Mouse (Mus musculus) splenic B cell, adult 2 months (primary cell): ENCODE measurements around the gene Gm10160.
"Not testable (repeated sequence)": the region's sequence is repeated elsewhere in the genome, so short reads cannot be mapped to it uniquely, and the experiment has no call there.

Experiments
- DNase-seq: peaks from one replicate; pipeline ENCODE4 v3.0.0-alpha.2; 2011; ENCODE audit warnings: low read depth, low spot score
- H3K27me3 ChIP-seq: 2 replicates; pipeline ENCODE4 v1.6.1; 2012; ENCODE audit warnings: mild to moderate bottlenecking, low read length, moderate library complexity, mixed read lengths; ENCODE audit not compliant: control insufficient read depth, poor library complexity, insufficient read depth, severe bottlenecking
- H3K36me3 ChIP-seq: 2 replicates; pipeline ENCODE4 v1.6.1; 2012; ENCODE audit warnings: mild to moderate bottlenecking, low read length, moderate library complexity, mixed read lengths; ENCODE audit not compliant: control insufficient read depth, poor library complexity, insufficient read depth, severe bottlenecking

Gm10160 gene

GRCm38 (mm10) chr7:81847010-81847409 is 8.6 kb downstream of the Gm10160 start:
- Histone ChIP-seq H3K27me3 (no peaks in the 10 kb centered on the region), H3K36me3 (no peaks in the 10 kb centered on the region)
- DNase-seq, result no peak

GRCm38 (mm10) chr7:81846008-81846407 is 9.6 kb downstream of the Gm10160 start:
- no peak for DNase-seq
- no peaks in the 10 kb centered on the region for H3K27me3 ChIP-seq

GRCm38 (mm10) chr7:81845313-81845712 is 10.3 kb downstream of the Gm10160 start:
- no peaks in the 10 kb centered on the region for H3K36me3 ChIP-seq

More at GRCm38 (mm10) chr7:81846008-81846407, 9.6 kb downstream of the Gm10160 start:
- no peaks in the 10 kb centered on the region for H3K36me3 ChIP-seq

GRCm38 (mm10) chr7:81844801-81845200 is 10.8 kb downstream of the Gm10160 start:
- Histone ChIP-seq H3K27me3 (no peaks in the 10 kb centered on the region), H3K36me3 (no peaks in the 10 kb centered on the region)
- no peak for DNase-seq

More at GRCm38 (mm10) chr7:81845313-81845712, 10.3 kb downstream of the Gm10160 start:
- DNase-seq, result no peak
- H3K27me3 ChIP-seq, result no peaks in the 10 kb centered on the region

GRCm38 (mm10) chr7:81843903-81844302 is 11.7 kb downstream of the Gm10160 start:
- no peak for DNase-seq
- Histone ChIP-seq H3K27me3 (no peaks in the 10 kb centered on the region), H3K36me3 (no peaks in the 10 kb centered on the region)

GRCm38 (mm10) chr7:81842998-81843397 is 12.6 kb downstream of the Gm10160 start:
- no peaks in the 10 kb centered on the region for H3K36me3 ChIP-seq
- no peaks in the 10 kb centered on the region for H3K27me3 ChIP-seq
- DNase-seq, result no peak

GRCm38 (mm10) chr7:81842141-81842540 is 13.5 kb downstream of the Gm10160 start:
- no peaks in the 10 kb centered on the region for H3K36me3 ChIP-seq
- DNase-seq, result no peak
- no peaks in the 10 kb centered on the region for H3K27me3 ChIP-seq

- H3K36me3 ChIP-seq, result no peaks in the 10 kb centered on the region
- no peaks in the 10 kb centered on the region for H3K27me3 ChIP-seq
- DNase-seq, result no peak
Observed at GRCm38 (mm10) chr7:81841439-81841838, 14.2 kb downstream of the Gm10160 start.

- no peak for DNase-seq
Observed at GRCm38 (mm10) chr7:81840661-81841181, 14.9 kb downstream of the Gm10160 start.

GRCm38 (mm10) chr7:81839746-81840145 is 15.8 kb downstream of the Gm10160 start:
- no peaks in the 10 kb centered on the region for H3K36me3 ChIP-seq
- DNase-seq, result no peak

More at GRCm38 (mm10) chr7:81840661-81841181, 14.9 kb downstream of the Gm10160 start:
- no peaks in the 10 kb centered on the region for H3K36me3 ChIP-seq
- H3K27me3 ChIP-seq, result no peaks in the 10 kb centered on the region

GRCm38 (mm10) chr7:81837771-81838170 is 17.8 kb downstream of the Gm10160 start:
- DNase-seq, H3K27me3 ChIP-seq: not testable (repeated sequence)

More at GRCm38 (mm10) chr7:81839746-81840145, 15.8 kb downstream of the Gm10160 start:
- H3K27me3 ChIP-seq, result no peaks in the 10 kb centered on the region

GRCm38 (mm10) chr7:81835430-81835829 is 20.2 kb downstream of the Gm10160 start:
- Histone ChIP-seq H3K27me3 (no peaks in the 10 kb centered on the region), H3K36me3 (no peaks in the 10 kb centered on the region)
- no peak for DNase-seq

More at GRCm38 (mm10) chr7:81837771-81838170, 17.8 kb downstream of the Gm10160 start:
- not testable (repeated sequence) for H3K36me3 ChIP-seq

GRCm38 (mm10) chr7:81834847-81835246 is 20.7 kb downstream of the Gm10160 start:
- peak; percentile 25 for DNase-seq
- no peaks in the 10 kb centered on the region for H3K27me3 ChIP-seq
- no peaks in the 10 kb centered on the region for H3K36me3 ChIP-seq

- Histone ChIP-seq H3K36me3 (no peaks in the 10 kb centered on the region), H3K27me3 (no peaks in the 10 kb centered on the region)
- DNase-seq, result peak; percentile 77
Observed at GRCm38 (mm10) chr7:81829379-81829894, 26.2 kb downstream of the Gm10160 start, which contains the start of gene Btbd1. Gene Btbd1, minus strand, starts transcription at chr7:81829431.

- no peaks in the 10 kb centered on the region for H3K36me3 ChIP-seq
- H3K27me3 ChIP-seq, result no peaks in the 10 kb centered on the region
- DNase-seq, result peak; percentile 40
Observed at GRCm38 (mm10) chr7:81828681-81829378, 26.8 kb downstream of the Gm10160 start.
